Mouse (Mus musculus): ENCODE measurements around the gene Irak2.

GRCm38 (mm10) chr6:113592637-113593036, 45.6 kb upstream of the Irak2 start:
- TF ChIP-seq POLR2A (IDR thresholded peaks at IDR 0.05; ENCODE audit: borderline replicate concordance, low read depth, low read length) (no peak), CTCF (IDR thresholded peaks at IDR 0.05; ENCODE audit: low read depth, low read length) (no peak)

Measured in bone marrow macrophage, adult 2 months (primary cell).